Mouse (Mus musculus): Measurements from ENCODE around the gene 0610030E20Rik. TPM values are rescaled to one million over a fixed set of nuclear protein-coding genes. Genes with fewer than 3 reads are reported as not detected.

0610030E20Rik gene
- polyA plus RNA-seq, 1 experiment from 2014 or later = 25.9 TPM

- peak; percentile 97 for ATAC-seq (ENCODE audit: insufficient read depth, low FRiP score)
- H3K4me2 ChIP-seq (ENCODE audit: low read depth, low read length) = peak overlapping the region; percentile 81
- no peaks in the 10 kb centered on the region for H3K27me3 ChIP-seq (ENCODE audit: control insufficient read depth, insufficient read depth, low read length)
- peaks cover 26% of the 10 kb centered on the region for H3K4me1 ChIP-seq (ENCODE audit: control insufficient read depth, insufficient read depth, low read length)
- peak overlapping the region; percentile 80 for H3K27ac ChIP-seq (ENCODE audit: low read length)
- under 1% methylated on average over 42 of the region's 42 CpGs for WGBS
- H3K9ac ChIP-seq (ENCODE audit: low read length) = peak overlapping the region; percentile 85
- H3K36me3 ChIP-seq (ENCODE audit: control insufficient read depth, insufficient read depth, low read length) = 0 out of 2 replicates have a peak, but pooled peaks cover 11% of the 10 kb centered on the region
- H3K9me3 ChIP-seq (replicated peaks; ENCODE audit: control insufficient read depth, low read length) = no peaks in the 10 kb centered on the region
- peak overlapping the region; percentile 91 for H3K4me3 ChIP-seq (replicated peaks; ENCODE audit: low read length)
Observed at GRCm38 (mm10) chr6:72362132-72363028, 15.3 kb downstream of the 0610030E20Rik start.

GRCm38 (mm10) chr6:72364009-72364408 lies 16.9 kb downstream of the 0610030E20Rik start:
- H3K4me2 ChIP-seq (ENCODE audit: low read depth, low read length) = no peak overlapping the region
- no peak for ATAC-seq (ENCODE audit: insufficient read depth, low FRiP score)
- no peaks in the 10 kb centered on the region for H3K27me3 ChIP-seq (ENCODE audit: control insufficient read depth, insufficient read depth, low read length)
- H3K4me3 ChIP-seq (replicated peaks; ENCODE audit: low read length) = no peak overlapping the region
- no peak overlapping the region for H3K27ac ChIP-seq (ENCODE audit: low read length)
- H3K4me1 ChIP-seq (ENCODE audit: control insufficient read depth, insufficient read depth, low read length) = peaks cover 18% of the 10 kb centered on the region
- H3K9ac ChIP-seq (ENCODE audit: low read length) = no peak overlapping the region
- H3K36me3 ChIP-seq (ENCODE audit: control insufficient read depth, insufficient read depth, low read length) = 0 out of 2 replicates have a peak, but pooled peaks cover 3% of the 10 kb centered on the region
- no peaks in the 10 kb centered on the region for H3K9me3 ChIP-seq (replicated peaks; ENCODE audit: control insufficient read depth, low read length)
- WGBS = 41% methylated on average over 7 of the region's 7 CpGs

- ATAC-seq (ENCODE audit: insufficient read depth, low FRiP score) = no peak
- Histone ChIP-seq H3K9ac (ENCODE audit: low read length) (no peak overlapping the region), H3K4me1 (ENCODE audit: control insufficient read depth, insufficient read depth, low read length) (peaks cover 16% of the 10 kb centered on the region), H3K9me3 (replicated peaks; ENCODE audit: control insufficient read depth, low read length) (no peaks in the 10 kb centered on the region), H3K27me3 (ENCODE audit: control insufficient read depth, insufficient read depth, low read length) (no peaks in the 10 kb centered on the region), H3K27ac (ENCODE audit: low read length) (no peak overlapping the region), H3K4me3 (replicated peaks; ENCODE audit: low read length) (no peak overlapping the region), H3K4me2 (ENCODE audit: low read depth, low read length) (no peak overlapping the region), H3K36me3 (ENCODE audit: control insufficient read depth, insufficient read depth, low read length) (no peaks in the 10 kb centered on the region)
- 64% methylated on average over 6 of the region's 6 CpGs for WGBS
Observed at GRCm38 (mm10) chr6:72364985-72365384, 17.9 kb downstream of the 0610030E20Rik start.

- 64% methylated on average over 3 of the region's 3 CpGs for WGBS
- Histone ChIP-seq H3K4me1 (ENCODE audit: control insufficient read depth, insufficient read depth, low read length) (peaks cover 15% of the 10 kb centered on the region), H3K36me3 (ENCODE audit: control insufficient read depth, insufficient read depth, low read length) (no peaks in the 10 kb centered on the region), H3K27ac (ENCODE audit: low read length) (no peak overlapping the region), H3K4me3 (replicated peaks; ENCODE audit: low read length) (no peak overlapping the region), H3K9me3 (replicated peaks; ENCODE audit: control insufficient read depth, low read length) (no peaks in the 10 kb centered on the region), H3K27me3 (ENCODE audit: control insufficient read depth, insufficient read depth, low read length) (no peaks in the 10 kb centered on the region), H3K4me2 (ENCODE audit: low read depth, low read length) (no peak overlapping the region), H3K9ac (ENCODE audit: low read length) (no peak overlapping the region)
- no peak for ATAC-seq (ENCODE audit: insufficient read depth, low FRiP score)
Observed at GRCm38 (mm10) chr6:72366304-72366703, 19.2 kb downstream of the 0610030E20Rik start.

- Histone ChIP-seq H3K27ac (ENCODE audit: low read length) (no peak within 1 kb of the TSS), H3K27me3 (ENCODE audit: control insufficient read depth, insufficient read depth, low read length) (no peaks in the 10 kb centered on the region), H3K9ac (ENCODE audit: low read length) (no peak within 1 kb of the TSS), H3K4me3 (replicated peaks; ENCODE audit: low read length) (no peak within 1 kb of the TSS), H3K4me1 (ENCODE audit: control insufficient read depth, insufficient read depth, low read length) (peaks cover 13% of the 10 kb centered on the region), H3K36me3 (ENCODE audit: control insufficient read depth, insufficient read depth, low read length) (no peaks in the 10 kb centered on the region), H3K4me2 (ENCODE audit: low read depth, low read length) (no peak within 1 kb of the TSS), H3K9me3 (replicated peaks; ENCODE audit: control insufficient read depth, low read length) (no peaks in the 10 kb centered on the region)
- no peak for ATAC-seq (ENCODE audit: insufficient read depth, low FRiP score)
- 75% methylated on average over 4 of the region's 4 CpGs for WGBS
Observed at GRCm38 (mm10) chr6:72366844-72367443, 19.8 kb downstream of the 0610030E20Rik start, which contains the start of gene Rnf181. TSS of gene Rnf181 (minus strand) at chr6:72366956.

GRCm38 (mm10) chr6:72367460-72367974 lies 20.4 kb downstream of the 0610030E20Rik start:
- WGBS = 80% methylated on average over 4 of the region's 4 CpGs
- Histone ChIP-seq H3K4me3 (replicated peaks; ENCODE audit: low read length) (no peak overlapping the region), H3K9me3 (replicated peaks; ENCODE audit: control insufficient read depth, low read length) (no peaks in the 10 kb centered on the region), H3K4me2 (ENCODE audit: low read depth, low read length) (no peak overlapping the region), H3K9ac (ENCODE audit: low read length) (no peak overlapping the region), H3K36me3 (ENCODE audit: control insufficient read depth, insufficient read depth, low read length) (no peaks in the 10 kb centered on the region), H3K27me3 (ENCODE audit: control insufficient read depth, insufficient read depth, low read length) (no peaks in the 10 kb centered on the region), H3K27ac (ENCODE audit: low read length) (no peak overlapping the region), H3K4me1 (ENCODE audit: control insufficient read depth, insufficient read depth, low read length) (peaks cover 13% of the 10 kb centered on the region)
- no peak for ATAC-seq (ENCODE audit: insufficient read depth, low FRiP score)

GRCm38 (mm10) chr6:72369557-72369956 lies 22.4 kb downstream of the 0610030E20Rik start:
- WGBS = 80% methylated on average over 4 of the region's 4 CpGs
- Histone ChIP-seq H3K4me1 (ENCODE audit: control insufficient read depth, insufficient read depth, low read length) (peaks cover 21% of the 10 kb centered on the region), H3K4me3 (replicated peaks; ENCODE audit: low read length) (no peak overlapping the region)

GRCm38 (mm10) chr6:72370091-72370490 lies 23.0 kb downstream of the 0610030E20Rik start:
- peaks cover 24% of the 10 kb centered on the region for H3K4me1 ChIP-seq (ENCODE audit: control insufficient read depth, insufficient read depth, low read length)
- H3K27me3 ChIP-seq (ENCODE audit: control insufficient read depth, insufficient read depth, low read length) = no peaks in the 10 kb centered on the region
- no peak for ATAC-seq (ENCODE audit: insufficient read depth, low FRiP score)
- no peak overlapping the region for H3K4me2 ChIP-seq (ENCODE audit: low read depth, low read length)
- 70% methylated on average over 12 of the region's 12 CpGs for WGBS
- H3K27ac ChIP-seq (ENCODE audit: low read length) = peak overlapping the region; percentile 86
- no peaks in the 10 kb centered on the region for H3K36me3 ChIP-seq (ENCODE audit: control insufficient read depth, insufficient read depth, low read length)
- H3K9me3 ChIP-seq (replicated peaks; ENCODE audit: control insufficient read depth, low read length) = no peaks in the 10 kb centered on the region
- no peak overlapping the region for H3K4me3 ChIP-seq (replicated peaks; ENCODE audit: low read length)
- H3K9ac ChIP-seq (ENCODE audit: low read length) = no peak overlapping the region

More at GRCm38 (mm10) chr6:72369557-72369956, 22.4 kb downstream of the 0610030E20Rik start:
- Histone ChIP-seq H3K27ac (ENCODE audit: low read length) (no peak overlapping the region), H3K9me3 (replicated peaks; ENCODE audit: control insufficient read depth, low read length) (no peaks in the 10 kb centered on the region), H3K36me3 (ENCODE audit: control insufficient read depth, insufficient read depth, low read length) (no peaks in the 10 kb centered on the region), H3K4me2 (ENCODE audit: low read depth, low read length) (no peak overlapping the region), H3K9ac (ENCODE audit: low read length) (no peak overlapping the region), H3K27me3 (ENCODE audit: control insufficient read depth, insufficient read depth, low read length) (no peaks in the 10 kb centered on the region)
- no peak for ATAC-seq (ENCODE audit: insufficient read depth, low FRiP score)

- WGBS = 30% methylated on average over 5 of the region's 5 CpGs
- peak; percentile 56; the same call in 1 of the 2 replicates for ATAC-seq (ENCODE audit: insufficient read depth, low FRiP score)
- H3K4me3 ChIP-seq (replicated peaks; ENCODE audit: low read length) = no peak overlapping the region
- peak overlapping the region; percentile 86 for H3K27ac ChIP-seq (ENCODE audit: low read length)
- peaks cover 24% of the 10 kb centered on the region for H3K4me1 ChIP-seq (ENCODE audit: control insufficient read depth, insufficient read depth, low read length)
- H3K36me3 ChIP-seq (ENCODE audit: control insufficient read depth, insufficient read depth, low read length) = no peaks in the 10 kb centered on the region
- H3K9me3 ChIP-seq (replicated peaks; ENCODE audit: control insufficient read depth, low read length) = no peaks in the 10 kb centered on the region
- H3K9ac ChIP-seq (ENCODE audit: low read length) = peak overlapping the region; percentile 58; the same call in 1 of the 2 replicates
- no peaks in the 10 kb centered on the region for H3K27me3 ChIP-seq (ENCODE audit: control insufficient read depth, insufficient read depth, low read length)
- H3K4me2 ChIP-seq (ENCODE audit: low read depth, low read length) = no peak overlapping the region
Observed at GRCm38 (mm10) chr6:72371147-72371546, 24.0 kb downstream of the 0610030E20Rik start.
